ENCODE assay signal across 8 mouse cellular contexts in the genomic region with DNA sequence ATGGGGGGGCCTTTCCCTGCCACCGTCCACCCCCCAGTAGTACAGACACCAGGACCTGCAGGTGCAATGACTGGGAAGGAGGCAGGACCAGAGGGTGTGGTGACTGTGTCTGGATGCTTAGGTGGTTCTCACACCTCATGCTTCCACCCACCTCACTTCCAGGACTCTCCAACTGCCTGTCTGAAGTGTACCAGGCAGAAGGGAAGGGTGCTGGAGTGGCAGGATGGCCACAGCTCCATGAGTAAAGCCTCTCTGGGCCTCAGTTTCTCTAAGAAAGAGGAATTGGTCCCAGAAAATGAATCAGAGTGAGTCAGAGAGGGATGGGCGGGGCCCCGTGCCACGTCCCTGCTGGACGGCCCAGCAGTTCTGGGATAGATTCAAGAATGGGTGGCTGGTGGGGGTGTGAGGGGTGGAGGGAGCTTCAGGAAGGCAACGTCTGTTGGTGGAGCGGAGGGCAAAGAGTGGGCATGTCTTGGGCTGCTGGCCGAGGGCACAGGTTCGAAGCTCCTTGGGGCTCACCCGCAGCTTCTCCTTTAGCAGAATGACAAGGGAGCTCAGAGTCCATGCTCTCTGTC. TPM values are rescaled to one million over a fixed set of nuclear protein-coding genes. Genes with fewer than 3 reads are reported as not detected.
DNase-seq lines count a peak whose midpoint lies in the region; ATAC-seq and TF ChIP-seq lines count a peak whose summit lies in the region.

No protein-coding gene starts in this region.

- no peak for ATAC-seq in forebrain, embryonic 13.5 days
- no peak for ATAC-seq in limb, embryonic 15.5 days (ENCODE audit: insufficient number of reproducible peaks, low FRiP score, low TSS enrichment, low read depth)

- H3K27me3 ChIP-seq in C2C12 (ENCODE audit: control insufficient read depth, insufficient read depth, insufficient read length): no peaks in the 10 kb centered on the region
- H3K27me3 ChIP-seq in forebrain, embryonic 13.5 days: no peaks in the 10 kb centered on the region
- H3K27me3 ChIP-seq in limb, embryonic 15.5 days: no peaks in the 10 kb centered on the region
- H3K27me3 ChIP-seq in kidney, adult 2 months (replicated peaks; ENCODE audit: control insufficient read depth, insufficient read depth, low read length): no peaks in the 10 kb centered on the region

- H3K79me2 ChIP-seq in C2C12 (ENCODE audit: control insufficient read depth, insufficient read depth): no peaks in the 10 kb centered on the region

- no peaks in the 10 kb centered on the region for H3K9me3 ChIP-seq in forebrain, embryonic 13.5 days (replicated peaks)
- no peaks in the 10 kb centered on the region for H3K9me3 ChIP-seq in limb, embryonic 15.5 days

- peak overlapping the region; percentile 98 for H3K27ac ChIP-seq in gastrocnemius, adult 2 months
- H3K27ac ChIP-seq in forebrain, embryonic 13.5 days: peak overlapping the region; percentile 89; the same call in 1 of the 2 replicates
- H3K27ac ChIP-seq in limb, embryonic 15.5 days: peak overlapping the region; percentile 95
- no peak overlapping the region for H3K27ac ChIP-seq in kidney, adult 2 months (ENCODE audit: insufficient read depth, low read depth, low read length)

- H3K79me3 ChIP-seq in C2C12 (ENCODE audit: low read depth): no peaks in the 10 kb centered on the region

- intact Hi-C loops in gastrocnemius, adult 2 months (cut with DNase I): no loop called here
- intact Hi-C loops in gastrocnemius, postnatal 14 days (cut with DNase I; ENCODE audit: low total_unique reads): no loop called here

- peak overlapping the region; percentile 97 for H3K4me3 ChIP-seq in gastrocnemius, adult 2 months
- peak overlapping the region; percentile 36 for H3K4me3 ChIP-seq in C2C12 (ENCODE audit: insufficient read depth, poor library complexity, severe bottlenecking)
- peak overlapping the region; percentile 88 for H3K4me3 ChIP-seq in forebrain, embryonic 13.5 days
- peak overlapping the region; percentile 71 for H3K4me3 ChIP-seq in limb, embryonic 15.5 days
- H3K4me3 ChIP-seq in kidney, adult 2 months (ENCODE audit: insufficient read depth, low read depth, low read length): no peak overlapping the region

- peaks cover 42% of the 10 kb centered on the region for H3K4me1 ChIP-seq in forebrain, embryonic 13.5 days
- H3K4me1 ChIP-seq in limb, embryonic 15.5 days: peaks cover 77% of the 10 kb centered on the region
- H3K4me1 ChIP-seq in kidney, adult 2 months (ENCODE audit: control insufficient read depth, insufficient read depth, low read length): peaks cover 7% of the 10 kb centered on the region

- no peak for TF ChIP-seq CTCF in gastrocnemius, adult 2 months (IDR thresholded peaks at IDR 0.05)
- no peak for TF ChIP-seq CTCF in C2C12 (IDR thresholded peaks at IDR 0.05; ENCODE audit: control insufficient read depth, insufficient read depth, insufficient read length)
- TF ChIP-seq CTCF in kidney, adult 2 months (conservative IDR thresholded peaks at IDR 0.05; ENCODE audit: insufficient read depth, insufficient read length, low read depth, low read length): no peak

- no peak for TF ChIP-seq POLR2A in kidney, adult 2 months (IDR thresholded peaks at IDR 0.05; ENCODE audit: low read depth, low read length)

- H3K36me3 ChIP-seq in C2C12 (ENCODE audit: control insufficient read depth, insufficient read depth): peaks cover 3% of the 10 kb centered on the region
- peaks cover 45% of the 10 kb centered on the region for H3K36me3 ChIP-seq in forebrain, embryonic 13.5 days (ENCODE audit: poor library complexity, severe bottlenecking)
- peaks cover 49% of the 10 kb centered on the region for H3K36me3 ChIP-seq in limb, embryonic 15.5 days
- no peaks in the 10 kb centered on the region for H3K36me3 ChIP-seq in kidney, adult 2 months (ENCODE audit: control insufficient read depth, insufficient read depth, low read length)

- H3K4me2 ChIP-seq in forebrain, embryonic 13.5 days: peak overlapping the region; percentile 96
- peak overlapping the region; percentile 85 for H3K4me2 ChIP-seq in limb, embryonic 15.5 days

- 57% methylated on average over 10 of the region's 10 CpGs for WGBS in forebrain, embryonic 13.5 days
- 55% methylated on average over 10 of the region's 10 CpGs for WGBS in limb, embryonic 15.5 days
- 73% methylated on average over 10 of the region's 10 CpGs for WGBS in kidney, adult 2 months

- no peak overlapping the region for H3ac ChIP-seq in C2C12 (ENCODE audit: control insufficient read depth, insufficient read length, low read depth)

- peak overlapping the region; percentile 93 for H3K9ac ChIP-seq in forebrain, embryonic 13.5 days
- H3K9ac ChIP-seq in limb, embryonic 15.5 days: peak overlapping the region; percentile 87

- peak; percentile 59 for DNase-seq in gastrocnemius, adult 2 months
- no peak for DNase-seq in gastrocnemius, postnatal 14 days
- DNase-seq in thymus, postnatal 0 days (ENCODE audit: low spot score): no peak
- no peak for DNase-seq in yolk sac, embryonic 10.5 days (ENCODE audit: low spot score)
- no peak for DNase-seq in kidney, adult 2 months

TF ChIP-seq in C2C12, 6 proteins besides CTCF, POLR2A, EP300 and RAD21:
- TF ChIP-seq MYOG (IDR thresholded peaks at IDR 0.05; ENCODE audit: control insufficient read depth, extremely low read depth, insufficient read length): no peak
- no peak for TF ChIP-seq MYOD1 (IDR thresholded peaks at IDR 0.05; ENCODE audit: control insufficient read depth, insufficient read length, low read depth)
- TF ChIP-seq CEBPB (IDR thresholded peaks at IDR 0.05; ENCODE audit: low read depth): no peak
- no peak for TF ChIP-seq USF1 (IDR thresholded peaks at IDR 0.05; ENCODE audit: low read depth)

RNA-seq across cellular contexts. Expression of a gene that starts 2.0 kb away (rescaled TPM):
- 100 to 1,000 TPM; 127 to 157 TPM for total RNA-seq in gastrocnemius, adult 2 months (2021)
- 10 to 100 TPM; 51.5 to 56.1 TPM for total RNA-seq in gastrocnemius, postnatal 14 days (2021)
- 16.0 TPM for polyA plus RNA-seq in C2C12 (2012; fragmentation: generic; extraction: Trizol)
- polyA plus RNA-seq in forebrain, embryonic 13.5 days (2015; fragmentation: Nextera tagmentation; extraction: Ambion mirVana): 8.1 and 8.4 TPM in 2 replicates
- 16.2 and 29.6 TPM in 2 replicates for polyA plus RNA-seq in limb, embryonic 15.5 days (2015; fragmentation: Nextera tagmentation; extraction: Ambion mirVana)
- polyA plus RNA-seq in thymus, postnatal 0 days (2015; fragmentation: Nextera tagmentation; extraction: Ambion mirVana): 1.9 and 2.4 TPM in 2 replicates
- polyA plus RNA-seq in kidney, adult 2 months (2012; rRNA removed): 25.4 and 29.5 TPM in 2 replicates

RNA-seq across cellular contexts. Expression of a gene that starts 16.2 kb away (rescaled TPM):
- 100 to 1,000 TPM; 103 to 120 TPM for total RNA-seq in gastrocnemius, adult 2 months (2021)
- total RNA-seq in gastrocnemius, postnatal 14 days (2021): 100 to 1,000 TPM; 116 to 158 TPM
- 2.7 TPM for polyA plus RNA-seq in C2C12 (2012; fragmentation: generic; extraction: Trizol)
- 0.13 and 0.49 TPM in 2 replicates for polyA plus RNA-seq in forebrain, embryonic 13.5 days (2015; fragmentation: Nextera tagmentation; extraction: Ambion mirVana)
- 14.0 and 35.3 TPM in 2 replicates for polyA plus RNA-seq in limb, embryonic 15.5 days (2015; fragmentation: Nextera tagmentation; extraction: Ambion mirVana)
- polyA plus RNA-seq in thymus, postnatal 0 days (2015; fragmentation: Nextera tagmentation; extraction: Ambion mirVana): 0.34 and 0.40 TPM in 2 replicates
- 1.6 TPM in 1 of 2 replicates, not detected in the other for polyA plus RNA-seq in kidney, adult 2 months (2012; rRNA removed)

RNA-seq across cellular contexts. Expression of a gene that starts 31.1 kb away (rescaled TPM):
- total RNA-seq in gastrocnemius, adult 2 months (2021): 100 to 1,000 TPM; 151 to 153 TPM
- total RNA-seq in gastrocnemius, postnatal 14 days (2021): 100 to 1,000 TPM; 276 to 284 TPM
- 0.07 TPM for polyA plus RNA-seq in C2C12 (2012; fragmentation: generic; extraction: Trizol)
- 0.09 and 0.16 TPM in 2 replicates for polyA plus RNA-seq in forebrain, embryonic 13.5 days (2015; fragmentation: Nextera tagmentation; extraction: Ambion mirVana)
- polyA plus RNA-seq in limb, embryonic 15.5 days (2015; fragmentation: Nextera tagmentation; extraction: Ambion mirVana): 1.4 and 5.5 TPM in 2 replicates
- polyA plus RNA-seq in thymus, postnatal 0 days (2015; fragmentation: Nextera tagmentation; extraction: Ambion mirVana): 0.40 and 0.51 TPM in 2 replicates
- 19.1 and 22.5 TPM in 2 replicates for polyA plus RNA-seq in kidney, adult 2 months (2012; rRNA removed)

RNA-seq across cellular contexts. Expression of a gene that starts 42.2 kb away (rescaled TPM):
- 10 to 100 TPM; 41.3 to 42.6 TPM for total RNA-seq in gastrocnemius, adult 2 months (2021)
- 10 to 100 TPM; 24.2 to 29.9 TPM for total RNA-seq in gastrocnemius, postnatal 14 days (2021)
- 10.7 TPM for polyA plus RNA-seq in C2C12 (2012; fragmentation: generic; extraction: Trizol)
- polyA plus RNA-seq in forebrain, embryonic 13.5 days (2015; fragmentation: Nextera tagmentation; extraction: Ambion mirVana): 69.5 and 70.9 TPM in 2 replicates
- 68.1 and 76.9 TPM in 2 replicates for polyA plus RNA-seq in limb, embryonic 15.5 days (2015; fragmentation: Nextera tagmentation; extraction: Ambion mirVana)
- 71.0 and 83.5 TPM in 2 replicates for polyA plus RNA-seq in thymus, postnatal 0 days (2015; fragmentation: Nextera tagmentation; extraction: Ambion mirVana)
- polyA plus RNA-seq in kidney, adult 2 months (2012; rRNA removed): 24.8 and 28.5 TPM in 2 replicates

RNA-seq across cellular contexts. Expression of a gene that starts 51.0 kb away (rescaled TPM):
- total RNA-seq in gastrocnemius, adult 2 months (2021): 100 to 1,000 TPM; 108 to 137 TPM
- 10 to 100 TPM; 89.3 to 93.6 TPM for total RNA-seq in gastrocnemius, postnatal 14 days (2021)
- polyA plus RNA-seq in C2C12 (2012; fragmentation: generic; extraction: Trizol): 44.7 TPM
- 130 and 159 TPM in 2 replicates for polyA plus RNA-seq in forebrain, embryonic 13.5 days (2015; fragmentation: Nextera tagmentation; extraction: Ambion mirVana)
- polyA plus RNA-seq in limb, embryonic 15.5 days (2015; fragmentation: Nextera tagmentation; extraction: Ambion mirVana): 117 and 119 TPM in 2 replicates
- polyA plus RNA-seq in thymus, postnatal 0 days (2015; fragmentation: Nextera tagmentation; extraction: Ambion mirVana): 127 and 128 TPM in 2 replicates
- polyA plus RNA-seq in kidney, adult 2 months (2012; rRNA removed): 52.4 and 61.5 TPM in 2 replicates
